Mouse (Mus musculus): ENCODE measurements at regions not wholly inside any gene's neighbourhood (a gene's known extent, or its start where the extent isn't known, plus 50 kb on each side); places are given as distances from the start of the nearest gene placed in this dataset.

GRCm38 (mm10) chr2:92780021-92780420 is 134.9 kb upstream of the Syt13 start:
- Histone ChIP-seq H3K4me1 (0 out of 2 replicates have a peak, but pooled peaks cover 4% of the 10 kb centered on the region), H3K27me3 (replicated peaks) (peaks cover 26% of the 10 kb centered on the region), H3K9me3 (no peaks in the 10 kb centered on the region), H3K4me3 (replicated peaks) (no peak overlapping the region), H3K36me3 (replicated peaks; ENCODE audit: low read length) (no peaks in the 10 kb centered on the region)
- no peak for TF ChIP-seq GATA1 (IDR thresholded peaks at IDR 0.05; ENCODE audit: borderline replicate concordance, low read length)
- no peak for TF ChIP-seq FLI1 (IDR thresholded peaks at IDR 0.05; ENCODE audit: low read length)

DNA sequence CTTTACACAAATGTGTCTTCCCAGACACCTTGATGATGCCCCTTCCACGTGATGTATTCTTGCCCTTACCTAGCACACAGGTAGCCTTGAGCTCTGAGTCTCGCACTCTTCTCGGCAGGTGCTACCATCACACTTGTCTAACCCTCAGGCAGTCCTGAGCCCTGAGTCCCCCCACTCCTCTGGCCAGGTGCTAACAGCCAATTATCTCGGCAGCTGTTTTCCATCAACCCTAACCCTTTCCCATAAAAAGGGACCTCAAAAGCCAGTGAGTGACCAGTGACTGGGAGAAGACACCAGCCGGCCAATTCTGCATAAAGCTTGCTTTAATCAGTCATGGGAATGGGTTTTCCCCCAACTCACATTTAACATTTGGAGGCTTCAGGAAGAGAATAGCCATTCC is 133.4 kb upstream of the Syt13 start:
- peaks cover 24% of the 10 kb centered on the region for H3K27me3 ChIP-seq (replicated peaks)
- 0 out of 2 replicates have a peak, but pooled peaks cover 4% of the 10 kb centered on the region for H3K4me1 ChIP-seq
- H3K4me3 ChIP-seq (replicated peaks): no peak overlapping the region
- no peaks in the 10 kb centered on the region for H3K9me3 ChIP-seq
- no peaks in the 10 kb centered on the region for H3K36me3 ChIP-seq (replicated peaks; ENCODE audit: low read length)
- TF ChIP-seq GATA1 (IDR thresholded peaks at IDR 0.05; ENCODE audit: borderline replicate concordance, low read length) (no peak), FLI1 (IDR thresholded peaks at IDR 0.05; ENCODE audit: low read length) (no peak)

DNA sequence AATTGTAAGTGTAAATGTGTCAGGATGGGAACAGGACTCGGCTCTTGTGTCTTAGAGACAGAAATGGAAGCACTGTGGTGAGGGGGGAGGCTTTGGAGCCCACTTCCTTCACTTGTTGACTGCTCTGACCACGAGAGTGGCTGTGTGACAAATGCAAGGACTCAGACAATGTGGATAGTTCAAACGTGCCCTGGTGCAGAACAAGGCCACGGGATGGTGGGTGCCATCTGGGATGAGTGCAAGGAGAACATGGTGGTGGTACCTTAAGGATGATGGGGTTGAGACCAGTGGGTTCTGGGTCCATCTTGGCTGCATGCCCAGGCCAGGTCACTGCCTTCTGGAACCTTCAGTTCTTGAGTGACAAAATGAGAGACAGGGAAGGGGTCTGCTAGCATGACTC is 132.3 kb upstream of the Syt13 start:
- no peaks in the 10 kb centered on the region for H3K36me3 ChIP-seq (replicated peaks; ENCODE audit: low read length)
- H3K9me3 ChIP-seq: no peaks in the 10 kb centered on the region
- peaks cover 27% of the 10 kb centered on the region for H3K27me3 ChIP-seq (replicated peaks)
- TF ChIP-seq FLI1 (IDR thresholded peaks at IDR 0.05; ENCODE audit: low read length): no peak
- TF ChIP-seq GATA1 (IDR thresholded peaks at IDR 0.05; ENCODE audit: borderline replicate concordance, low read length): no peak
- 0 out of 2 replicates have a peak, but pooled peaks cover 4% of the 10 kb centered on the region for H3K4me1 ChIP-seq
- H3K4me3 ChIP-seq (replicated peaks): no peak overlapping the region

- TF ChIP-seq FLI1 (IDR thresholded peaks at IDR 0.05; ENCODE audit: low read length): no peak
- TF ChIP-seq GATA1 (IDR thresholded peaks at IDR 0.05; ENCODE audit: borderline replicate concordance, low read length): no peak
- 0 out of 2 replicates have a peak, but pooled peaks cover 4% of the 10 kb centered on the region for H3K4me1 ChIP-seq
- H3K36me3 ChIP-seq (replicated peaks; ENCODE audit: low read length): no peaks in the 10 kb centered on the region
- H3K27me3 ChIP-seq (replicated peaks): peaks cover 35% of the 10 kb centered on the region
- no peak overlapping the region for H3K4me3 ChIP-seq (replicated peaks)
- H3K9me3 ChIP-seq: no peaks in the 10 kb centered on the region
These were observed 130.0 kb upstream of the Syt13 start for GRCm38 (mm10) chr2:92784916-92785315.

GRCm38 (mm10) chr2:92787925-92788410 is 126.9 kb upstream of the Syt13 start:
- H3K4me3 ChIP-seq (replicated peaks): no peak overlapping the region
- TF ChIP-seq FLI1 (IDR thresholded peaks at IDR 0.05; ENCODE audit: low read length) (no peak), GATA1 (IDR thresholded peaks at IDR 0.05; ENCODE audit: borderline replicate concordance, low read length) (no peak)
- H3K4me1 ChIP-seq: no peaks in the 10 kb centered on the region

DNA sequence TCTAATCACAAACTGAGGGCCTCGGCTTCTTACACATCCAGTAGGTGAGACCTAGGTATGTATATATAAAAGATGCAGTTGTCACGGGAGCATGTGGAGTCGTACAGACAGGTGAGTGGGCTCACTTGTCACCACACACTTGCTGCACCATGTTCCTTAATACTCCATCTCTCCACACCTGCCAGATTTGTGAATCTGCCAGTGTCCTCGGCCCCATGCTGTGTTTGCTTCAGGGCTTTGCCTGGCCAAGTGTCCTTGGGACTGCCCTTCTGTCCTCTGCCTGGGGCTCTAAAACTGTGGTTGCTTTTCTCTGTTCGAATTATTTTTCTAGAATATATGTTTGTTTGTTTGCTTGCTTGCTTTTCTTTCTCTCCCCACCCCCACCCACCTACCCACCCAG is 126.0 kb upstream of the Syt13 start:
- no peaks in the 10 kb centered on the region for H3K9me3 ChIP-seq
- no peaks in the 10 kb centered on the region for H3K36me3 ChIP-seq (replicated peaks; ENCODE audit: low read length)
- TF ChIP-seq GATA1 (IDR thresholded peaks at IDR 0.05; ENCODE audit: borderline replicate concordance, low read length) (no peak), FLI1 (IDR thresholded peaks at IDR 0.05; ENCODE audit: low read length) (no peak)
- H3K27me3 ChIP-seq (replicated peaks): peaks cover 26% of the 10 kb centered on the region
- no peak overlapping the region for H3K4me3 ChIP-seq (replicated peaks)
- no peaks in the 10 kb centered on the region for H3K4me1 ChIP-seq

More at GRCm38 (mm10) chr2:92787925-92788410, 126.9 kb upstream of the Syt13 start:
- no peaks in the 10 kb centered on the region for H3K9me3 ChIP-seq
- H3K27me3 ChIP-seq (replicated peaks): peaks cover 31% of the 10 kb centered on the region
- H3K36me3 ChIP-seq (replicated peaks; ENCODE audit: low read length): no peaks in the 10 kb centered on the region

DNA sequence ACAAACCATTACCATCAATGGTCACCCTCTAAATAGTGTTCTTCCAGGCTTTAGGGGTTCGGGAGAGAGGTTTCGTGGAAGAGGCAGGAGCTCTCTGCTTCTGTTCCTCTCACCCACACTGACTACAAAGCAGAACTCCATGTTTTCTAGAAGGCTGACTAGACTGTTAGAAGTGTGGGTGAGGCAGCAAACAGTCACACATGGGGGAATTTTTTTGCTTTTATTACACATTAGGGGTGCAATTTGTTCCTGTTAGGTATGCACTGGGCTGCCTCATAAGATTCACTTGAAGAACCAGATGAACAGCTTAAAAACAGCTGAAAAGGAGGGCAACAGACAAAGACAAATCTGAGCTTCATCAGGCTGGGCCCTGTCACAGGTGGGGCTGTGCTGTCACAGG is 124.5 kb upstream of the Syt13 start:
- Histone ChIP-seq H3K4me1 (no peaks in the 10 kb centered on the region), H3K4me3 (replicated peaks) (no peak overlapping the region), H3K36me3 (replicated peaks; ENCODE audit: low read length) (no peaks in the 10 kb centered on the region), H3K27me3 (replicated peaks) (peaks cover 26% of the 10 kb centered on the region), H3K9me3 (no peaks in the 10 kb centered on the region)
- TF ChIP-seq FLI1 (IDR thresholded peaks at IDR 0.05; ENCODE audit: low read length) (no peak), GATA1 (IDR thresholded peaks at IDR 0.05; ENCODE audit: borderline replicate concordance, low read length) (no peak)

GRCm38 (mm10) chr2:92799770-92800169 is 115.1 kb upstream of the Syt13 start:
- no peak overlapping the region for H3K4me3 ChIP-seq (replicated peaks)
- H3K9me3 ChIP-seq: peaks cover 6% of the 10 kb centered on the region
- no peaks in the 10 kb centered on the region for H3K36me3 ChIP-seq (replicated peaks; ENCODE audit: low read length)
- H3K4me1 ChIP-seq: no peaks in the 10 kb centered on the region
- TF ChIP-seq FLI1 (IDR thresholded peaks at IDR 0.05; ENCODE audit: low read length) (no peak), GATA1 (IDR thresholded peaks at IDR 0.05; ENCODE audit: borderline replicate concordance, low read length) (no peak)
- peaks cover 21% of the 10 kb centered on the region for H3K27me3 ChIP-seq (replicated peaks)

DNA sequence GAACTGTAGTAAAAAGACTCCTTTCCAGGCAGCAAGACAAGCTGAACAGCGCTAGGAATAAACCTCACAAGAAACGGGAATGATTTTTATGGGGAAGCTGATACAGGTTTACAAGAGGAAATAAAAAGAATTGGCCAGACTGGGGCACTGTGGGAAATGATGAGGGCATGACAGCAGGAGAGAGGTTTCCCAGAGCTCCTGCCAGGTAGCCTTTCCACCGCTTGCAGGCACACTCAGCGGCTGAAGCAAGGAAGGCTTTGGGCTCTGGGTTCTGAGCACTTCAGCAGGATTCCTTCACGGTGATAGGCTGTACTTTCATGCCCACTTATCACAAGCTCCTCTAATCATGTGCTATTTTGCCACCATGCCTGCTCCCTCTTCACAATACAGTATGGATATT is 114.2 kb upstream of the Syt13 start:
- Histone ChIP-seq H3K27me3 (replicated peaks) (peaks cover 23% of the 10 kb centered on the region), H3K4me1 (no peaks in the 10 kb centered on the region), H3K4me3 (replicated peaks) (no peak overlapping the region), H3K9me3 (peaks cover 11% of the 10 kb centered on the region), H3K36me3 (replicated peaks; ENCODE audit: low read length) (no peaks in the 10 kb centered on the region)
- TF ChIP-seq GATA1 (IDR thresholded peaks at IDR 0.05; ENCODE audit: borderline replicate concordance, low read length) (no peak), FLI1 (IDR thresholded peaks at IDR 0.05; ENCODE audit: low read length) (no peak)

DNA sequence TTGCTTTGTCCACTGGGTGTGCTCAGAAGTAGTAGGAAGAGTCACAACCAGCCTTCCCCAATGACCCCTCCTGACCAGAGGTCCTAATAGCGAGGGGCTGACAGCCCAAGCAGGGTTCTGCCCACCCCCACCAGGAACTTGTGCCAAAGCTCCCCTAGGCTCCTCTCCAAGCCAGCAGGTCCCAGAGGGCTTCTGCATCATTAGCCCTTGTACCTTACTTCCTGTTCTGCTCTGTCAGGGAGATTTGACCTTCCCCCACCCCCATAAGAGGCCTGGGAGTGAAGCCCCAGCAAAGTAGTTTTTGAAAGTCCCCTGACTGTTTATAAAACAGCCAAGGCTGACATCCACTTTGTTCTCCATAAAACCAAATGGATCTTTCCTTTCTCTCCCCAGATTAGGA is 110.0 kb upstream of the Syt13 start:
- Histone ChIP-seq H3K36me3 (replicated peaks; ENCODE audit: low read length) (no peaks in the 10 kb centered on the region), H3K27me3 (replicated peaks) (peaks cover 44% of the 10 kb centered on the region), H3K4me3 (replicated peaks) (no peak overlapping the region), H3K9me3 (peaks cover 11% of the 10 kb centered on the region), H3K4me1 (no peaks in the 10 kb centered on the region)
- TF ChIP-seq FLI1 (IDR thresholded peaks at IDR 0.05; ENCODE audit: low read length): no peak
- TF ChIP-seq GATA1 (IDR thresholded peaks at IDR 0.05; ENCODE audit: borderline replicate concordance, low read length): no peak

GRCm38 (mm10) chr2:92805761-92806160 is 109.1 kb upstream of the Syt13 start:
- Histone ChIP-seq H3K27me3 (replicated peaks) (peaks cover 47% of the 10 kb centered on the region), H3K9me3 (peaks cover 11% of the 10 kb centered on the region), H3K4me3 (replicated peaks) (no peak overlapping the region), H3K36me3 (replicated peaks; ENCODE audit: low read length) (no peaks in the 10 kb centered on the region), H3K4me1 (no peaks in the 10 kb centered on the region)
- TF ChIP-seq FLI1 (IDR thresholded peaks at IDR 0.05; ENCODE audit: low read length) (no peak), GATA1 (IDR thresholded peaks at IDR 0.05; ENCODE audit: borderline replicate concordance, low read length) (no peak)

All from megakaryocyte, embryonic 14.5 days (primary cell).